Mouse (Mus musculus) forebrain, embryonic 14.5 days (tissue): ENCODE results near the gene Bag6. TPM values are rescaled to one million over a fixed set of nuclear protein-coding genes. Genes with fewer than 3 reads are reported as not detected.
"Not testable (repeated sequence)": the region's sequence is repeated elsewhere in the genome, so short reads cannot be mapped to it uniquely, and the experiment has no call there.

Experiments
- ATAC-seq: fragments of 200-750 bp; cut with Nextera tagmentation; 2 replicates; pipeline ENCODE4 v1.8.0; 2017; ENCODE audit warnings: mild to moderate bottlenecking, moderate library complexity
- DNase-seq: peaks from one replicate; pipeline ENCODE4 v3.0.0-alpha.2; 2015; ENCODE audit warnings: low spot score
- H3K27ac ChIP-seq: fragments of 300-500 bp; sonication (generic); 2 replicates; pipeline ENCODE4 v1.5.1; 2014; ENCODE audit warnings: low read depth, mild to moderate bottlenecking, control low read depth, low read length, moderate library complexity
- H3K27me3 ChIP-seq: fragments of 300-500 bp; sonication (generic); replicated peaks from 2 replicates; pipeline ENCODE4 v1.6.1; 2014; ENCODE audit warnings: low read length, control low read depth, mixed read lengths; ENCODE audit not compliant: control insufficient read depth, insufficient read depth
- H3K36me3 ChIP-seq: fragments of 300-500 bp; sonication (generic); 2 replicates; pipeline ENCODE4 v1.6.1; 2014; ENCODE audit warnings: low read length, control low read depth; ENCODE audit not compliant: control insufficient read depth, insufficient read depth
- H3K4me1 ChIP-seq: fragments of 300-500 bp; sonication (generic); 2 replicates; pipeline ENCODE4 v1.6.1; 2014; ENCODE audit warnings: antibody characterized with exemption, low read length, control low read depth; ENCODE audit not compliant: control insufficient read depth, insufficient read depth
- H3K4me2 ChIP-seq: fragments of 300-500 bp; sonication (generic); 2 replicates; pipeline ENCODE4 v1.6.1; 2014; ENCODE audit warnings: mild to moderate bottlenecking, control low read depth, low read length
- H3K4me3 ChIP-seq: fragments of 300-500 bp; sonication (generic); 2 replicates; pipeline ENCODE4 v1.5.1; 2014; ENCODE audit warnings: low read depth, low read length, control low read depth
- H3K9ac ChIP-seq: fragments of 300-500 bp; sonication (generic); 2 replicates; pipeline ENCODE4 v1.6.1; 2014; ENCODE audit warnings: mild to moderate bottlenecking, low read length, control low read depth, moderate library complexity
- H3K9me3 ChIP-seq: fragments of 300-500 bp; sonication (generic); replicated peaks from 2 replicates; pipeline ENCODE4 v1.6.1; 2016; ENCODE audit warnings: low read length, control low read depth, mixed read lengths; ENCODE audit not compliant: control insufficient read depth
- WGBS: fragments of 180-500 bp; shearing (Covaris S2); extraction: QIAGEN DNeasy Blood & Tissue Kit; methylation state at CpG from one replicate; pipeline ENCODE4 v1.1.7; 2014; 5-methylcytosine and 5-hydroxymethylcytosine counted together
- polyA plus RNA-seq: library from polyadenylated mRNA; unstranded; fragments of >200 nt; fragmentation: Nextera tagmentation; extraction: Ambion mirVana; gene quantifications from 2 replicates; pipeline ENCODE4 v1.2.1, GENCODE M21; 2014

Bag6 gene
- polyA plus RNA-seq, 1 experiment from 2014 or later: 144 TPM

DNA sequence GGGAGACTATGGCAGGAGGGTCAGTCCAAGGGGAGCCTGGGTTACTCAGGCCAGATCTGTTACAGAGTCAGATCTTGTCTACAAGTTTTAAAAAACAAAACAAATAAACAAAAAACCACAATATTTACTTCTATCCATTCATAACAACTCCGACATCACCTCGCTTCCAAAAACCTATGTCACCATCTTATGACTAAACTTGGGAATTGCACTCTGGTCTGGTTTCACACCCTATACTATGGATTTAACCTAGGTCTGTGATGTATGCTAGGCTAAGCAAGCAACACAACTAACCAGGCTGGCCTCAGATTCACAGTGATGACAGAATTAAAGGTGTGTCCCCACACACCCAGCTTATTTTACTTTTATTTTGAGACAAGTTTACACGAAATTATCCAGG is 28.5 kb upstream of the Bag6 start:
- Histone ChIP-seq H3K27me3 (no peaks in the 10 kb centered on the region), H3K9me3 (no peaks in the 10 kb centered on the region), H3K4me2 (no peak overlapping the region), H3K36me3 (peaks cover 28% of the 10 kb centered on the region), H3K4me3 (no peak overlapping the region), H3K4me1 (no peaks in the 10 kb centered on the region), H3K27ac (no peak overlapping the region), H3K9ac (peak overlapping the region; percentile 48; the same call in 1 of the 2 replicates)
- WGBS: 66% methylated on average over 3 of the region's 3 CpGs
- ATAC-seq (no peak), DNase-seq (peak; percentile 43)

DNA sequence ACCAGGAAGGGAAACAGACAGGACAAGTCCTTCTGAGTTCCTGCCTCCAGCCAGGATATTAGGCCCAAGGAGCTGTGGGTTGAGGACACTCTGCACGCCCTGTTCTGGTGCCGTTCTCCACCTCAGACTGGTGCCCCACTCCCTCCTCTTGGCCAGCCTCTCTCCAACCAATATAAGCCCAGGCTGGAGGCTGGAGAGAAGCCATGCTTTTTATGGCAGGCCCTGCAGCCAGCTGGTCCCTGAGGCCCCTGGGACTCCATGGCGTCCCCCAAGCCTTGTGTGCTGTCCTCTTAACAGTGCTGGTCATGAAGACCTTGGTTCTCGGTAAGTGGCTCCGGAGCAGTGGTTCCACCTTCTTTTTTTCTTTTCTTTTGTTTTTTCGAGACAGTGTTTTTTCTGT is 26.9 kb upstream of the Bag6 start, which contains the start of gene Ly6g5c:
Gene Ly6g5c (plus strand): TSS at position 183 of the 400 bp plus-strand sequence.
- H3K9ac ChIP-seq: no peak within 1 kb of the TSS
- no peak within 1 kb of the TSS for H3K27ac ChIP-seq
- H3K4me3 ChIP-seq: no peak within 1 kb of the TSS
- 89% methylated on average over 6 of the region's 6 CpGs for WGBS
- H3K36me3 ChIP-seq: peaks cover 13% of the 10 kb centered on the region
- no peaks in the 10 kb centered on the region for H3K27me3 ChIP-seq
- H3K4me2 ChIP-seq: no peak within 1 kb of the TSS
- no peak for DNase-seq
- no peaks in the 10 kb centered on the region for H3K9me3 ChIP-seq
- ATAC-seq: no peak
- no peaks in the 10 kb centered on the region for H3K4me1 ChIP-seq

DNA sequence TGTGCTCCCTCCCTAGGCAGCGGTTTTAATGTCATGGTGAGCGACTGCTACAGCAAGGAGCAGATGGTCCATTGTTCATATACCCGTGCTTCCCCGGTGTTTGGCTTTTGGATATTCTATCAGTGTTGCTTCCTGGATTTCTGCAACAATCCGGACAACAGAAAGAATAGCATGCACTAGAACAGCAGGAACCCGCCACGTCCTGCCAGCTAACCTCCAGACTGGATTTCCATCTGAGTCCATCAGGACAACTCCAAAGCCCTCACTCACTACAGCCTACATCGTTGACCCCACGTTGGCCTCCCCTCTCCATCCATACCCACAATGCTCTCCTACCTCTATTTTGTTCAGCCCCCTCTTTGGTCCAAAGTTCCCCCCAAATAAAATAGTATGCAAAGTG is 23.2 kb upstream of the Bag6 start:
- Histone ChIP-seq H3K4me1 (no peaks in the 10 kb centered on the region), H3K27me3 (no peaks in the 10 kb centered on the region), H3K36me3 (peaks cover 31% of the 10 kb centered on the region), H3K9ac (no peak overlapping the region), H3K27ac (no peak overlapping the region), H3K4me2 (no peak overlapping the region), H3K9me3 (no peaks in the 10 kb centered on the region), H3K4me3 (no peak overlapping the region)
- DNase-seq: no peak
- 80% methylated on average over 9 of the region's 9 CpGs for WGBS
- no peak for ATAC-seq

DNA sequence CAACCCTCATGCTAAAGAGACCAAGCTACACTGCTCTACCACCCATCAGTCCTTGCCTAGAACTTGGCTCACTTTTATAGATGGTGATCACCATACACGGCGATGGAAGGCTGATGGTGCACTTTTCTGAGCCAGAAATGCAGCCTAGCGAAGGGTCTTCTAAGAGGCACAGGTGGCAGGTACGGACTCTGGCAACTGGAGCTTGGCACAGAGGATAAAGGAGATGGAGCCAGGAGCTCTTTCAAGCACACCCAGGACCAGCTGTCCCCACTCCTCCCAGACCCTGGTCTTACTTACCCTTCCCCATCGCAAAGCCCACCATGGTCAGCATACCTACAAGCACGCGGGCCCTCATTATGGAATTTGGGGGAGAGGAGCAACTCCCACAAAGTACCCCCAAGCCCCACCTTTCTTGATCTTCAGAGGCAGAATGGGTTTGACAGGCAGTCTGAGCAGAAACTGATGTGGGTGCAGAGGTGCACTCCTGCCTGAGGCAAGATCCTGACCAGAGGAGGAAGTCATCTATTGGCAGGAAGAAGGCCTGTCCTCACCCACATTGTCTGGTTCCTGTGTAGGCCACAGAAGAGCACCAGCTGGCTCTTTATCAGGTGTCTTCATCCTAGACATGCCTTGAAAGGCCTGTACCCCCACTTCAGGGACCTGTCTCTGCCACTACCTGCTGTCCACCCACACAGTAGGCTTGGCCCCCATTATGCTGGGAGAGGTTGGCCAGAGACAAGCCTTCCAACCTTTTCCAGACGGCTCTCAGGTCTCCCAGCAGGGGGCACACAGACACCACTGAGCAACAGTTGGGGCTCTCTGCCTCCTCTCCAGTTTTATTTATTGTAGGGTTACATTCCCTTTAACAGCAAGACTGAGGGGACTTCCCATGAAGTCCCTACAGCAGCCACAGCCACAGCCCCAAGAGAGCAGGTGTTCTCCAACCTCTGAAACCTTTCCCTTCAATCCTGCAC is 19.6 kb upstream of the Bag6 start, which contains the start of gene Ly6g5b:
Gene Ly6g5b (minus strand): TSS at position 383 of the 974 bp plus-strand sequence.
- no peaks in the 10 kb centered on the region for H3K27me3 ChIP-seq
- ATAC-seq: no peak
- H3K4me1 ChIP-seq: peaks cover 5% of the 10 kb centered on the region
- H3K27ac ChIP-seq: no peak within 1 kb of the TSS
- peaks cover 59% of the 10 kb centered on the region for H3K36me3 ChIP-seq
- WGBS: 85% methylated on average over 8 of the region's 8 CpGs
- H3K4me3 ChIP-seq: no peak within 1 kb of the TSS
- no peak within 1 kb of the TSS for H3K9ac ChIP-seq
- H3K9me3 ChIP-seq: no peaks in the 10 kb centered on the region
- H3K4me2 ChIP-seq: no peak within 1 kb of the TSS
- DNase-seq: no peak

DNA sequence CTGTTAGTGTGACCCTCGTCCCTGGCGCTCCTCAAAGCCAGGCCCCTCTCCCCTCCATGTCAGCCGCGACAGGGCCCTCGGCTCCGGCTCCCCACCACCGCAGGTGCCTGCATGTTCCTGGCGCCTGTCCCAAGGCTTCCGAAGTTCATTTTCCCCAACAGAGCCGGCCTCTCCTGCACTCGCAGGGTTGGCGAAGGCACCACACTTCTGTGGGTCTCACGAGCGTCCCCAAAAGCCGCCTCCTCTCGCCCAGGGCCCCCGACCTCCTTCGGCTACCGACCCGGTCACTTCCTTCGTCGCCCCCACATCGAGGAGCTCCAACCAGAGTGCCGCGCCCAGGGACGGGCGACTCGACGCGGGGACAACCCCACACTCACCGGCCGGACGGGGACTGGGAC is 14.2 kb upstream of the Bag6 start:
- peak overlapping the region; percentile 93 for H3K9ac ChIP-seq
- WGBS: under 1% methylated on average over 33 of the region's 33 CpGs
- peaks cover 11% of the 10 kb centered on the region for H3K4me1 ChIP-seq
- peak overlapping the region; percentile 66 for H3K27ac ChIP-seq
- peak overlapping the region; percentile 89 for H3K4me3 ChIP-seq
- DNase-seq (no peak), ATAC-seq (no peak; the same call in 1 of the 2 replicates)
- H3K9me3 ChIP-seq: no peaks in the 10 kb centered on the region
- H3K27me3 ChIP-seq: no peaks in the 10 kb centered on the region
- peaks cover 54% of the 10 kb centered on the region for H3K36me3 ChIP-seq
- peak overlapping the region; percentile 97 for H3K4me2 ChIP-seq

DNA sequence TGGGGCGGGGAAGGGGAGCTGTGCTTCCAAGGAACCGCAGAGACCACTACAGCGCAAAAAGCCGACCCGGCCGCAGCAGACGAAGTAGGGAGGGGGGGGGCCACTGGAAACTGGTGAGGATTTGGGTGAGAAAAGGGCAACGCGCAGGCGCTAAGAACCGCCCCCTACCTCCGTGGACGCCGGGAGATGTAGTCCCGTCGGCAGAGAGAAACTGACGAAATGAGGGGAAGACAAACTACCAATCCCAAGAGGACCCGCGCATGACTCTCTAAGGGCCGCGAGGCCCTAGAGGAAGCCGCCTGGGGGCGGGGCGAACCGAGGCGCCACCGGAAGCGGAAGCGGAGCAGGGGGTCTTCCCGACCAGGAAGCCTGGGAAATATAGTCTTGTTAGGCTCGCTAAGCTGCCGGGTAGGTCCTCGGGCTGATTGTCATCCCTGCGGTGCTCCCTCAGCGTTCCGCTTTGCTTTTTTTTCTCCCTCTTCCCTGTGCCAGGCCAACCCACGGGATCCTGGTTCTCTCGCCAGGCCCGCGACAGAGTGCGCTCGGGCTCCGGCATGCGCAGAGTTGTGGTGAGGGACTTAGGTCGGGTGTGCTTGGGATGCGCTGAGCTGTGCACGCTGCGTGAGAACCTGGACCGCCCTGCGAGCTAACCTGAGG is 13.7 kb upstream of the Bag6 start, which contains the start of gene Gpank1:
Gene Gpank1 (plus strand): TSS at position 313 of the 657 bp plus-strand sequence.
- under 1% methylated on average over 49 of the region's 50 CpGs for WGBS
- DNase-seq (peak; percentile 100), ATAC-seq (peak; percentile 97)
- Histone ChIP-seq H3K4me3 (peak within 1 kb of the TSS; percentile 89), H3K4me1 (peaks cover 11% of the 10 kb centered on the region), H3K27ac (peak within 1 kb of the TSS; percentile 90), H3K9ac (peak within 1 kb of the TSS; percentile 93), H3K27me3 (no peaks in the 10 kb centered on the region), H3K9me3 (no peaks in the 10 kb centered on the region), H3K4me2 (peak within 1 kb of the TSS; percentile 97), H3K36me3 (peaks cover 49% of the 10 kb centered on the region)

DNA sequence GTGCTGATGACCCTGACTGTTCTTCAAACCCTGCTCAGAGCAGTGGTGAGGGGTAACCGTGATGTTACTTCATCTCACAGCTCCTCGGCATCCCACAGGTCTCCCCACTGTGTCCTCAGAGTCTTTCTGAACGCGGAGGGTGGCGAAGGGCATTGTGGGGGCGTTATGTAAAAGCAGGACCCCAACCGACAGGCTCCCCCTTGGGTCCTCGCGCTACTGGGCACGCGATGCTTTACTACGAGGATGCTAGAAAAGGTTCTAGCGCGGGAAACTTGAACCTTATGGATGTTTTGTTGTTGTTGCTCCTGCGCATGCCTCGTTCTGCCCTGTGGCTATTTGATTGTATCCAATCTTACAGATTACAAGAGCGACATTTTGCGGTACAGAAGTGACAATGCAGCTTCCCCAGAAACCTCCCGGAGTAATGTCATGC is 13.1 kb upstream of the Bag6 start, which contains the start of gene Csnk2b:
Gene Csnk2b (minus strand): TSS at position 183 of the 433 bp plus-strand sequence.
- H3K9ac ChIP-seq: peak within 1 kb of the TSS; percentile 93
- peak within 1 kb of the TSS; percentile 97 for H3K4me2 ChIP-seq
- H3K27me3 ChIP-seq: no peaks in the 10 kb centered on the region
- peak within 1 kb of the TSS; percentile 89 for H3K4me3 ChIP-seq
- WGBS: under 1% methylated on average over 19 of the region's 19 CpGs
- DNase-seq (peak; percentile 91), ATAC-seq (no peak; the same call in none of the 2 replicates)
- H3K36me3 ChIP-seq: peaks cover 44% of the 10 kb centered on the region
- H3K4me1 ChIP-seq: peaks cover 13% of the 10 kb centered on the region
- H3K9me3 ChIP-seq: no peaks in the 10 kb centered on the region
- H3K27ac ChIP-seq: peak within 1 kb of the TSS; percentile 90

DNA sequence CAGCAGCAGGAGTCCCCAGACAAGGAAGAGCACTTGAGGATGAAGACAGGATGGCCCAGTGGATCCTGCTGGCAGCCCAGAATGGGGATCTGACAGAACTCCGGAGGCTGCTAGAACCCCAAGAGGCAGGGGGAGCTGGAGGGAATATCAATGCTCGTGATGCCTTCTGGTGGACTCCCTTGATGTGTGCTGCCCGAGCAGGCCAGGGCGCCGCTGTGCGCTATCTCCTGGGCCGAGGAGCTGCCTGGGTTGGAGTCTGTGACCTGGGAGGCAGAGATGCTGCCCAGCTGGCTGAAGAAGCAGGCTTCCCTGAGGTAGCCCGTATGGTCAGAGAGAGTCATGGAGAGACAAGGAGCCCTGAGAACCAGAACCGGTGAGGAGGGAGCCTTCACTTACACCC is 11.7 kb upstream of the Bag6 start:
- H3K27ac ChIP-seq, H3K4me2 ChIP-seq, H3K27me3 ChIP-seq, H3K9ac ChIP-seq, ATAC-seq, H3K9me3 ChIP-seq, H3K4me3 ChIP-seq, DNase-seq: not testable (repeated sequence)
- peaks cover 35% of the 10 kb centered on the region for H3K36me3 ChIP-seq
- H3K4me1 ChIP-seq: peaks cover 15% of the 10 kb centered on the region
- 94% methylated on average over 9 of the region's 9 CpGs for WGBS
